Mouse (Mus musculus) G1E (cell line): ENCODE results near the gene Hhip. TPM values are rescaled to one million over a fixed set of nuclear protein-coding genes. Genes with fewer than 3 reads are reported as not detected.

Source experiments
- ATAC-seq: 2 replicates; pipeline ENCODE4 v1.8.0; 2016; ENCODE audit warnings: mild to moderate bottlenecking; ENCODE audit not compliant: insufficient number of reproducible peaks, poor library complexity, low FRiP score, severe bottlenecking; ENCODE audit errors: extremely low read depth
- DNase-seq: peaks from one replicate; pipeline ENCODE4 v3.0.0; 2012; ENCODE audit warnings: low spot score
- H3K27me3 ChIP-seq: 2 replicates; pipeline ENCODE4 v1.6.1; 2012; ENCODE audit warnings: mild to moderate bottlenecking, low read length, inconsistent platforms; ENCODE audit not compliant: insufficient read depth
- H3K36me3 ChIP-seq: replicated peaks from 2 replicates; pipeline ENCODE3; 2012; ENCODE audit warnings: mild to moderate bottlenecking, inconsistent platforms
- H3K4me1 ChIP-seq: 2 replicates; pipeline ENCODE4 v1.6.1; 2012; ENCODE audit warnings: low read depth, low read length, inconsistent platforms, mixed read lengths; ENCODE audit not compliant: insufficient read depth
- H3K4me3 ChIP-seq: 2 replicates; pipeline ENCODE4 v1.5.1; 2012; ENCODE audit warnings: low read depth, mild to moderate bottlenecking, inconsistent platforms, low read length, moderate library complexity, mixed read lengths
- H3K9me3 ChIP-seq: replicated peaks from 2 replicates; pipeline ENCODE4 v1.6.1; 2012; ENCODE audit warnings: inconsistent platforms
- CTCF ChIP-seq: IDR thresholded peaks from 2 replicates; pipeline ENCODE4 v1.5.1; 2012; ENCODE audit warnings: low read depth, low read length, inconsistent platforms, mixed read lengths
- GATA1 ChIP-seq: IDR thresholded peaks from 2 replicates; pipeline ENCODE4 v1.6.1; 2012; ENCODE audit warnings: borderline replicate concordance, low read length, inconsistent platforms, mixed read lengths
- GATA2 ChIP-seq: IDR thresholded peaks from 2 replicates; pipeline ENCODE4 v1.6.1; 2012; ENCODE audit warnings: low read depth, low read length, inconsistent platforms, borderline replicate concordance
- POLR2AphosphoS5 ChIP-seq: IDR thresholded peaks from 2 replicates; pipeline ENCODE4 v1.6.1; 2012; ENCODE audit warnings: low read depth, low read length, inconsistent platforms; ENCODE audit not compliant: insufficient replicate concordance
- TAL1 ChIP-seq: conservative IDR thresholded peaks from 2 replicates; pipeline ENCODE4 v1.6.1; 2012; ENCODE audit warnings: low read depth, low read length, inconsistent platforms, mixed read lengths
- polyA plus RNA-seq: library from polyadenylated mRNA; stranded (reverse); fragments of >175 nt; gene quantifications from 2 replicates; pipeline ENCODE4 v1.2.3, GENCODE M21; 2012
- total RNA-seq, 2 experiments: library from RNA; stranded (forward) in 1 of 2; stranded (reverse) in 1 of 2; fragments of 200-1000 nt in 1 of 2; fragments of >200 nt in 1 of 2; fragmentation: Nextera tagmentation in 1 of 2; gene quantifications; 2 replicates each; pipeline ENCODE4 v1.2.3; 2014 to 2017

Hhip gene
- total and polyA plus RNA-seq, 3 experiments: 0.05 TPM; not detected in 2

DNA sequence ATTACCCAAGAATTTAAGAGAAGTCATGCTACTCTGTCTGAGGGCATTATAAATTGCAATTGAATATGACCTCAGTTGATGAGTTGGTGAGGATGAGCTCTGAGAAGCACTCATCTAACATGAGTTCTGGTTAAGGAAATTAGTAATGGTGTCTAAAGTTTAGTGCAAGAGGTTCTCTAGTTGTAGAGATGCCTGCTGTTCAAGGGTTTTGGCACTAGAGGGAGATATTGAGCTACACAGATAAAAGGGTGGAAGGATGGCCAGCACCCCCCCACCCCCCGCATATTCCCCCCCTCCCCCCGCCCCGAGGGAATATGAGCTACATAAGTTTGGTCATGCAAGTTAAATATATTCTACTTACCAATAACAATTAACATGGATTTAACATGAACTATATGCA lies 104.9 kb downstream of the Hhip start:
- no peaks in the 10 kb centered on the region for H3K27me3 ChIP-seq
- ATAC-seq (no peak), DNase-seq (peak; percentile 4)
- H3K4me1 ChIP-seq: no peaks in the 10 kb centered on the region
- H3K4me3 ChIP-seq: no peak overlapping the region
- 0 out of 2 replicates have a peak, but pooled peaks have one; percentile 5 for TF ChIP-seq CTCF
- TF ChIP-seq TAL1: no peak
- H3K36me3 ChIP-seq: no peaks in the 10 kb centered on the region
- no peaks in the 10 kb centered on the region for H3K9me3 ChIP-seq

DNA sequence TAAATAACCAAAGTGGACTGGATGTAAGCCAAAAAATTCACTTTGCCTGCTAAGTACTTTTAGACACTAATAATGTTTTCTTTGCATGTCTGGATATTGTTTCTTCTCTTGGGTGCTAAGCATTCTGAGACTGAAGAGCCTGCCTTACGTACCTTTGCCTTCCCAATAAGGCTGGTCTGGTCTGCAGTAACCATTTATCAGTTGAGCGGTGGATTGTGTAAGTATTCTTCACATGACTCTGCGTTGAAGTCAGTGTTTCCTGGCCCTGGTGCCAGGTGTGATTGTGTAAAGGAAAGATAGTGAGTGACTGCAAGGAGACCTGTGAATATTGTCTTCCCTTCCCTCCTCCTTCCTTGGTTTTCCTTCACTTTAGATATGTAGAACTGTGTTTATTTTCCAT lies 107.4 kb downstream of the Hhip start:
- no peak overlapping the region for H3K4me3 ChIP-seq
- DNase-seq (no peak), ATAC-seq (no peak)
- TF ChIP-seq TAL1 (no peak), GATA2 (no peak), GATA1 (no peak), CTCF (no peak), POLR2AphosphoS5 (no peak)
- H3K4me1 ChIP-seq: no peaks in the 10 kb centered on the region
- no peaks in the 10 kb centered on the region for H3K27me3 ChIP-seq
- H3K9me3 ChIP-seq: no peaks in the 10 kb centered on the region
- H3K36me3 ChIP-seq: no peaks in the 10 kb centered on the region

DNA sequence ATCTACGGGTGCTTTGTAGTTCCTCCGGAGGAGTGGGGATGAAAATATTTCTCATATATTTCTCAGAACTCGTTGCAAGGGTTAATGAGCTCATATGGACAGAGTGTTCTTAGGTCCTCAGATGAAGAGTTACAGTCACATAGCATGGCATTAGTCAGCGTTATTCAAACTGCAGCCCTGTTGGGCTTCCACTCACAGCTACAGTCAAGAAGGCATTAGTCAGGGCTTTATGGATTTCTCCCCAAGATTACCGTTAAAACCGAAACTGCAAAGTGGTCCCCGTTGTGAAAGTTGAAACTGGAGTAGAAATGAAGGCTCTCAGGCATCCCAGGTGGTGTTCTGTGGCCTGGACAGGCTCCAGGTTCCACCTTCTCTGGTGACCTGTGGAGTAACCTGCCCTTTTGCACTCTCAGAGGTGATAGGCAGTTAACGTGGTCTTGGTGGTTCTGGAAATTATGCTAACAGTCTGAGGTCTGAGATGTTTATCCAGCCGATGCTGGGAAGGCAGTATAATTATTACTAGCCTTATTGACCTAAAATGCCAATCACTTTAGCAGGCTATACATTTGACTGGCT lies 112.2 kb downstream of the Hhip start:
- H3K9me3 ChIP-seq: no peaks in the 10 kb centered on the region
- H3K4me3 ChIP-seq: no peak overlapping the region
- no peak for ATAC-seq
- DNase-seq: no peak
- no peaks in the 10 kb centered on the region for H3K4me1 ChIP-seq
- TF ChIP-seq POLR2AphosphoS5: no peak
- no peaks in the 10 kb centered on the region for H3K27me3 ChIP-seq
- no peaks in the 10 kb centered on the region for H3K36me3 ChIP-seq

- TF ChIP-seq POLR2AphosphoS5 (no peak), GATA2 (no peak), CTCF (no peak), GATA1 (no peak), TAL1 (no peak)
- H3K27me3 ChIP-seq: no peaks in the 10 kb centered on the region
- H3K36me3 ChIP-seq: no peaks in the 10 kb centered on the region
- H3K9me3 ChIP-seq: no peaks in the 10 kb centered on the region
- no peaks in the 10 kb centered on the region for H3K4me1 ChIP-seq
- ATAC-seq (no peak), DNase-seq (no peak)
- no peak overlapping the region for H3K4me3 ChIP-seq
Observed at GRCm38 (mm10) chr8:79941070-79941469, 116.7 kb downstream of the Hhip start.

DNA sequence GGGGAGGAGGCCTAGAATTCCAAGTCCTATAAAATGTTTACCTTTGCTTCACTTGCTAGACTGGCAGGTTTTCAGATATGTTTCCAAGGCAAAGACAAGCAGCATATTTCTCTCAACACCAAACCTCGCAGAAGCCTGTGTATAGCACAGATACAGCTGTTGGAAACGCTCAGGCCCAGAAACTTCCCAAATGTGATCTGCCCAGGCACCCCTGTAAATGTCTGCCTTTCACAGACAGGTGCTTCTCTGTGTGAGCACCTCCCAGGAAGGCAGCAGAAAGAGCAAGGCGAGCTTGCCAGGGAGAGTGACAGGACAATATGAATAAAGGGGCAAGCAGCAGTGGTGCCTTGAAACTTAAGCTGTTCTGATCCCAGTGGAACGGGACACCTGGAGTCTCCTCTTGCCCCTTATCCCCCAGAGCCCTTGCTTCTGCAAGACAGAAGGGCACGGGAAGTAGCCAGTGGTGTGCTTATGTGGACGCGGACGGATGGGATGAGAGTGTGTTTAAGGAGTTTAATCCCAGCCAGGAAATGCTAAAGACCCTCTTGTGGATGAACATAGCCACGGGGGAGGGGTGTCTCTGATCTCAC lies 120.9 kb downstream of the Hhip start:
- Histone ChIP-seq H3K4me3 (no peak overlapping the region), H3K4me1 (no peaks in the 10 kb centered on the region), H3K9me3 (no peaks in the 10 kb centered on the region), H3K27me3 (peaks cover 4% of the 10 kb centered on the region; the same call in 1 of the 2 replicates), H3K36me3 (no peaks in the 10 kb centered on the region)
- DNase-seq (no peak), ATAC-seq (no peak)
- TF ChIP-seq GATA1 (no peak), GATA2 (no peak), CTCF (no peak), TAL1 (no peak), POLR2AphosphoS5 (no peak)

GRCm38 (mm10) chr8:79935793-79936192 lies 122.0 kb downstream of the Hhip start:
- no peak for TF ChIP-seq POLR2AphosphoS5
- no peak for TF ChIP-seq GATA1
- no peak for TF ChIP-seq GATA2
- TF ChIP-seq CTCF: no peak
- no peak for TF ChIP-seq TAL1
- DNase-seq (no peak), ATAC-seq (no peak)
- Histone ChIP-seq H3K36me3 (no peaks in the 10 kb centered on the region), H3K4me1 (no peaks in the 10 kb centered on the region), H3K27me3 (peaks cover 4% of the 10 kb centered on the region; the same call in 1 of the 2 replicates), H3K4me3 (no peak overlapping the region), H3K9me3 (no peaks in the 10 kb centered on the region)

DNA sequence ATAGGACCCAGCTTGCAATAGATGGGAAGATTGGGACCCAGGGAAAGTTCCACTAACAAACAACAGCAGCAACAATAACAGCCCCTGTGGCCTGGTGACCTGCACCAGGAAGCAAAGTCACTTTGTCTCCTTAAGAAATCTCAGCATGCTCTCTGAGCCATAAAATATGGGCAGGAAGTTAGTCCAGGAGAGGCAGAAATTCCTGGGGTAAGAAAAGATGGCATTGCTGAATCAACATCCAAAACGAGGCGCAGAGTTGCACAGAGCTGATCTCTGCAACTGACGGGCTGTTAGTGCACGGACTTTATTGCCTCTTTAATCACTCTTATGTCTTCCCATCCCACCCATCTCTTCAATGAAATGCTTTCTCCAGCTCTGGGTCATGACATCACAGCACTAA lies 128.6 kb downstream of the Hhip start:
- TF ChIP-seq CTCF (no peak), TAL1 (no peak), POLR2AphosphoS5 (no peak), GATA1 (no peak), GATA2 (no peak)
- no peak overlapping the region for H3K4me3 ChIP-seq
- H3K27me3 ChIP-seq: no peaks in the 10 kb centered on the region
- H3K36me3 ChIP-seq: no peaks in the 10 kb centered on the region
- no peak for DNase-seq
- H3K4me1 ChIP-seq: no peaks in the 10 kb centered on the region
- H3K9me3 ChIP-seq: no peaks in the 10 kb centered on the region
- no peak for ATAC-seq
